Comparison of ENCODE assay signal across 8 mouse cellular contexts in genomic region chr1:63138586-63138985, GRCm38 (mm10).
DNase-seq lines count a peak whose midpoint lies in the region; TF ChIP-seq lines count a peak whose summit lies in the region.
"Not testable (repeated sequence)": the region's sequence is repeated elsewhere in the genome, so short reads cannot be mapped to it uniquely, and the experiment has no call there.

No protein-coding gene starts in this region.

- DNase-seq in ES-CJ7 (ENCODE audit: low read depth, low spot score): peak; percentile 100
- peak; percentile 100 for DNase-seq in R1 (ENCODE audit: low read depth, low spot score)
- DNase-seq in ZHBTc4 (ENCODE audit: low read depth, low spot score): peak; percentile 98
- peak; percentile 11 for DNase-seq in kidney, adult 11 months
- peak; percentile 26 to 39 for DNase-seq in kidney, adult 8-10 months
- peak; percentile 24 to 50 for DNase-seq in kidney, postnatal 36 days
- DNase-seq in yolk sac, embryonic 10.5 days (ENCODE audit: low spot score): peak; percentile 73

- H3K4me3 ChIP-seq in E14TG2a.4 (replicated peaks; ENCODE audit: low read length): peak overlapping the region; percentile 72

- TF ChIP-seq CTCF in E14TG2a.4 (conservative IDR thresholded peaks at IDR 0.05; ENCODE audit: low read length): not testable (repeated sequence)

- peaks cover 26% of the 10 kb centered on the region for H3K36me3 ChIP-seq in E14TG2a.4 (ENCODE audit: insufficient read depth, low read length)

- H3K27me3 ChIP-seq in E14TG2a.4 (ENCODE audit: insufficient read depth, low read length): not testable (repeated sequence)

- H3K9me3 ChIP-seq in E14TG2a.4 (ENCODE audit: low read length): not testable (repeated sequence)

- H3K4me1 ChIP-seq in E14TG2a.4 (replicated peaks; ENCODE audit: low read depth, low read length): peaks cover 88% of the 10 kb centered on the region

Comparison
In these comparisons a context has a peak if more than half of its experiments do, and no peak if none do; other contexts are left out.
1. Peak in every context shown above with its lines: DNase-seq and H3K4me3 ChIP-seq.
2. DNase-seq: peak in every context shown above with its lines; median percentile 100 in ES-CJ7; 100 in R1; 98 in ZHBTc4; 73 in yolk sac, embryonic 10.5 days; 37 in kidney, postnatal 36 days; 32 in kidney, adult 8-10 months; 11 in kidney, adult 11 months.